Mouse (Mus musculus) hindbrain, postnatal 0 days (tissue): ENCODE measurements at regions not wholly inside any gene's neighbourhood (a gene's known extent, or its start where the extent isn't known, plus 50 kb on each side); places are given as distances from the start of the nearest gene placed in this dataset.

ENCODE experiments used
- ATAC-seq: fragments of 200-750 bp; cut with Nextera tagmentation; 2 replicates; pipeline ENCODE4 v1.8.0; 2017; ENCODE audit warnings: mild to moderate bottlenecking, moderate TSS enrichment, moderate library complexity
- DNase-seq: peaks from one replicate; pipeline ENCODE4 v3.0.0-alpha.2; 2015; ENCODE audit warnings: low spot score
- H3K27ac ChIP-seq: fragments of 300-500 bp; sonication (generic); 2 replicates; pipeline ENCODE4 v1.5.1; 2014; ENCODE audit warnings: mild to moderate bottlenecking
- H3K27me3 ChIP-seq: fragments of 300-500 bp; sonication (generic); 2 replicates; pipeline ENCODE4 v1.6.1; 2014; ENCODE audit warnings: low read length, mixed read lengths; ENCODE audit not compliant: insufficient read depth
- H3K36me3 ChIP-seq: fragments of 300-500 bp; sonication (generic); 2 replicates; pipeline ENCODE4 v1.6.1; 2014; ENCODE audit warnings: low read length, mixed read lengths; ENCODE audit not compliant: insufficient read depth
- H3K4me1 ChIP-seq: fragments of 300-500 bp; sonication (generic); 2 replicates; pipeline ENCODE4 v1.6.1; 2014; ENCODE audit warnings: antibody characterized with exemption, low read length, mixed read lengths; ENCODE audit not compliant: insufficient read depth
- H3K4me2 ChIP-seq: fragments of 300-500 bp; sonication (generic); 2 replicates; pipeline ENCODE4 v1.6.1; 2014; ENCODE audit warnings: low read depth, mild to moderate bottlenecking, low read length, moderate library complexity, mixed read lengths
- H3K4me3 ChIP-seq: fragments of 300-500 bp; sonication (generic); 2 replicates; pipeline ENCODE4 v1.5.1; 2014; ENCODE audit warnings: low read length
- H3K9ac ChIP-seq: fragments of 300-500 bp; sonication (generic); replicated peaks from 2 replicates; pipeline ENCODE4 v1.6.1; 2014; ENCODE audit warnings: mild to moderate bottlenecking, low read length, moderate library complexity, mixed read lengths
- H3K9me3 ChIP-seq: fragments of 300-500 bp; sonication (generic); 2 replicates; pipeline ENCODE4 v1.6.1; 2016; ENCODE audit warnings: low read length, mixed read lengths
- CTCF ChIP-seq: IDR thresholded peaks from 2 replicates; pipeline ENCODE4 v1.5.1; 2016; ENCODE audit warnings: antibody characterized with exemption, control low read depth, low read depth
- WGBS: fragments of 180-500 bp; shearing (Covaris S2); extraction: QIAGEN DNeasy Blood & Tissue Kit; methylation state at CpG from one replicate; pipeline ENCODE4 v1.1.7; 2014; 5-methylcytosine and 5-hydroxymethylcytosine counted together

- no peaks in the 10 kb centered on the region for H3K4me1 ChIP-seq
- 79% methylated on average over 5 of the region's 5 CpGs for WGBS
- TF ChIP-seq CTCF = no peak
- H3K9me3 ChIP-seq = no peaks in the 10 kb centered on the region
- ATAC-seq (no peak), DNase-seq (no peak)
- no peak overlapping the region for H3K27ac ChIP-seq
- H3K27me3 ChIP-seq = no peaks in the 10 kb centered on the region
- no peak overlapping the region for H3K4me3 ChIP-seq
- no peaks in the 10 kb centered on the region for H3K36me3 ChIP-seq
- no peak overlapping the region for H3K4me2 ChIP-seq
- no peak overlapping the region for H3K9ac ChIP-seq
Measured at GRCm38 (mm10) chr8:128235527-128235926, 122.9 kb upstream of the Nrp1 start.

- H3K27me3 ChIP-seq = no peaks in the 10 kb centered on the region
- H3K4me3 ChIP-seq = no peak overlapping the region
- WGBS = 79% methylated on average over 2 of the region's 2 CpGs
- H3K36me3 ChIP-seq = no peaks in the 10 kb centered on the region
- no peak overlapping the region for H3K4me2 ChIP-seq
- no peak overlapping the region for H3K9ac ChIP-seq
- TF ChIP-seq CTCF = no peak
- no peak for ATAC-seq
- H3K27ac ChIP-seq = no peak overlapping the region
- no peaks in the 10 kb centered on the region for H3K9me3 ChIP-seq
- H3K4me1 ChIP-seq = no peaks in the 10 kb centered on the region
- no peak for DNase-seq
Measured at GRCm38 (mm10) chr8:128236097-128236496, 122.3 kb upstream of the Nrp1 start.

- Histone ChIP-seq H3K4me1 (no peaks in the 10 kb centered on the region), H3K36me3 (no peaks in the 10 kb centered on the region), H3K27me3 (no peaks in the 10 kb centered on the region), H3K9me3 (no peaks in the 10 kb centered on the region), H3K4me2 (no peak overlapping the region), H3K9ac (no peak overlapping the region), H3K27ac (no peak overlapping the region), H3K4me3 (no peak overlapping the region)
- no peak for TF ChIP-seq CTCF
- DNase-seq (no peak), ATAC-seq (no peak)
- WGBS = 91% methylated on average over 2 of the region's 2 CpGs
Measured at GRCm38 (mm10) chr8:128238948-128239347, 119.5 kb upstream of the Nrp1 start.

GRCm38 (mm10) chr8:128239783-128240182 is 118.6 kb upstream of the Nrp1 start:
- Histone ChIP-seq H3K27me3 (no peaks in the 10 kb centered on the region), H3K9me3 (no peaks in the 10 kb centered on the region), H3K4me2 (no peak overlapping the region), H3K27ac (no peak overlapping the region), H3K4me1 (no peaks in the 10 kb centered on the region), H3K36me3 (no peaks in the 10 kb centered on the region), H3K4me3 (no peak overlapping the region), H3K9ac (no peak overlapping the region)
- ATAC-seq (no peak), DNase-seq (no peak)
- WGBS = 63% methylated on average over 1 of the region's 1 CpGs
- TF ChIP-seq CTCF = no peak

GRCm38 (mm10) chr8:128241200-128241599 is 117.2 kb upstream of the Nrp1 start:
- H3K4me3 ChIP-seq = no peak overlapping the region
- no peak overlapping the region for H3K27ac ChIP-seq
- H3K4me1 ChIP-seq = no peaks in the 10 kb centered on the region
- no peak for ATAC-seq
- no peaks in the 10 kb centered on the region for H3K36me3 ChIP-seq
- DNase-seq = no peak
- H3K9me3 ChIP-seq = no peaks in the 10 kb centered on the region
- 97% methylated on average over 1 of the region's 1 CpGs for WGBS
- no peak overlapping the region for H3K9ac ChIP-seq
- TF ChIP-seq CTCF = no peak
- no peaks in the 10 kb centered on the region for H3K27me3 ChIP-seq
- no peak overlapping the region for H3K4me2 ChIP-seq

- Histone ChIP-seq H3K4me3 (no peak overlapping the region), H3K9me3 (no peaks in the 10 kb centered on the region), H3K9ac (no peak overlapping the region), H3K4me2 (no peak overlapping the region), H3K27ac (no peak overlapping the region), H3K27me3 (no peaks in the 10 kb centered on the region), H3K4me1 (no peaks in the 10 kb centered on the region), H3K36me3 (no peaks in the 10 kb centered on the region)
- 95% methylated on average over 3 of the region's 3 CpGs for WGBS
- no peak for TF ChIP-seq CTCF
- ATAC-seq = no peak
- no peak for DNase-seq
Measured at GRCm38 (mm10) chr8:128242465-128243251, 115.7 kb upstream of the Nrp1 start.

GRCm38 (mm10) chr8:128251723-128252122 is 106.7 kb upstream of the Nrp1 start:
- Histone ChIP-seq H3K9me3 (no peaks in the 10 kb centered on the region), H3K27ac (no peak overlapping the region), H3K27me3 (no peaks in the 10 kb centered on the region), H3K9ac (no peak overlapping the region), H3K4me1 (no peaks in the 10 kb centered on the region), H3K4me3 (no peak overlapping the region), H3K36me3 (no peaks in the 10 kb centered on the region), H3K4me2 (no peak overlapping the region)
- WGBS = 73% methylated on average over 2 of the region's 2 CpGs
- ATAC-seq (no peak), DNase-seq (no peak)
- TF ChIP-seq CTCF = no peak
